Mouse (Mus musculus): ENCODE results near the gene Arhgap4. TPM values are rescaled to one million over a fixed set of nuclear protein-coding genes. Genes with fewer than 3 reads are reported as not detected.

The Arhgap4 gene
- total RNA-seq, 1 experiment from 2014 or later: 4.9 TPM

DNA sequence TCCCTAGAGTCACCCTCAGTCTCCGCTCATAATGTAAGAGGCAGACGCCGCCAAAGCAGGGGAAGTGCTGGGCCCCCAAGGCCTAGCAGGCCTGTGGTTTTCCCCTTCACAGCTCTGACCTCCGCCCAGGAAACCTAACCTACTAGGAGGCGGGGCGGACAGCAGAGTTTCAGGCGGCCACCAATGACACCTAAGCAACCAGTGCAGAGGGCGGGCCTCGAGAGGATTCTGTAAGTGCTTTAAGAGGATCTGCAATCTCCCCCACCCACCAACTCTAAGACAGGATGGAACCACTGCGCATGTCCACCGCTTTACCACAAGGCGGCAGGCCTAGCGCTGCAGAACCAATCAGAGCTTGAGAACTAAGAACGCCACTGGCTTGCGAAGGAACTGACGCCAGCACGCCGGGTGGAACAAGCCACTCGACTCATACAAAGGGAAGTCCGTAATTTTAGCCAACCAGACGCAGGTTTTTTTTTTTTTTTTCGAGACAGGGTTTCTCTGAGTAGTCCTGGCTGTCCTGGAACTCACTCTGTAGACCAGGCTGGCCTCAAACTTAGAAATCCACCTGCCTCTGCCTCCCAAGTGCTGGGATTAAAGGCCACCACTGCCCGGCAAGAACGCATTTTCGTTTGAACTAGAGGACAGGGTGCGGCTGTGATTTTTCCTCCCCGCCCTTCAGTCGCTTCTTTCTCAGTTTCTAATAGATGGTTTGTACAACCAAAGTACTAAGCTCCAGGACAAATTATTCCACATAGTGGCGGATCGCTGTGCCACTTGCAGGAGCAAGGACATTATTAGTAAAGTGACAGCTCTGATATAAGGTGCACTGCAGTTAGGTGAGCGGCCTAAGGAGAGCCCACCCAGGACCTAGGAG, 6.6 kb downstream of the Arhgap4 start:
- peak; percentile 84 for DNase-seq

DNA sequence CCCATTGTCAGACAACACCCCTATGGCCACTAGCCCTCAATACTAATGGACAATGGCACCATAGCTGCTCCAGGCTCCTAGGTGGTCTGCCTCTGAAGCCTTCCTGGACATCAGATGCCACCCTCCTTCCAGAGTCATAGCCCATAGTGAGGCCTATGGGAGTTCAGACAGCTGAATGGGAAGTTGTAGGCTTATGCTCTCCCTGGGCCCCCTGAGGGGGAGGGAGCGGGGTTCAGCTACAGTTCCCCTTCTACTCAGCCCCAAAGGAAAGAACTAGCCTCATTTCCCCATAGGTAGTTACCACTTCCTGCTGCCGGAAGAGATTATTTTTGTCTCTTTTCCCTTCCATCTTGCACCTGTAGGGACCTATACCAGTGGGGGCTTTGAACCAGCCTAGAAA, 10.1 kb downstream of the Arhgap4 start:
- DNase-seq: no peak

DNA sequence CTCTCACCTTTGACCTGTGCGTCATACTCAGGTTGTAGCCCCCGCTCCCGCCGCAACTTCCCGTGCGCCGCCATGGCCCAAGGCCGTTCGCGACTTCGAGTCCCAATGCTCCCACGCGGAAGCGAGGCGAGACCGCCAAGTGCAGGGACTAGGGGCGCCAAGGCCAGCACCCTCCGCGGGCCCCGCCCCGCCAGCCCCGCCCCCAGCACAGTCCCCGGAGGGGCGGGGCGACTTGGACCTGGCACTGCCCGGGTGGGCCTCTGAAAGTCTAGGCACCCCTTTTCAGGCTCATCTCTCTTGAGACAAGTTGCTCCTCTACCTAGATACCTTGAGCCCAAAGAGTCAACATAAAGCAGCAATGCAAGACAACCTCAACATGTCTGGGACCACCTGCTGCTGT, 10.5 kb downstream of the Arhgap4 start:
- DNase-seq: no peak

DNA sequence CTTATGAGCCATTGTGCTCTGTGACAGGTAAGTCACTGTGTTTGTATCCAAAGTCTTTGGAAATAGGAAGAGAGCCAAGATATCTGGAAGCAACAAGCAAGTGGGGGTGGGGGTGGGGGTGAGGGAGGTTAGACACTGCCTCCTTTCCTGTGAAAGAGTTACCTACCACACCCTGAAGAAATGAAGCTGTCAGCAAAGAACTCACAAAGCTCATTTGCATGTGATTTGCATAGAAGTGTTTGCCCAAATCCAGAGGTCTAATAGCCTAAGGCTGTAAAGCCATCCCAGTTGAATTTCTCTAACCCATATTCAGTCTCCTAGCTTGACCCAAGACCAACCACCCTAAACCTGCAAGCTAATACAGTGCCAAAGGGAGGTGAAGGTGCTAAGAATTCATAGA, 11.2 kb downstream of the Arhgap4 start:
- DNase-seq: no peak

- DNase-seq: no peak
Observed at GRCm38 (mm10) chrX:73910049-73910448, 11.6 kb downstream of the Arhgap4 start.

- DNase-seq: no peak
Observed at GRCm38 (mm10) chrX:73897959-73898358, 23.7 kb downstream of the Arhgap4 start.

GRCm38 (mm10) chrX:73895719-73896118, 26.0 kb downstream of the Arhgap4 start, which contains the start of gene L1cam:
TSS of gene L1cam (minus strand) at chrX:73896105.
- DNase-seq: peak; percentile 62

DNA sequence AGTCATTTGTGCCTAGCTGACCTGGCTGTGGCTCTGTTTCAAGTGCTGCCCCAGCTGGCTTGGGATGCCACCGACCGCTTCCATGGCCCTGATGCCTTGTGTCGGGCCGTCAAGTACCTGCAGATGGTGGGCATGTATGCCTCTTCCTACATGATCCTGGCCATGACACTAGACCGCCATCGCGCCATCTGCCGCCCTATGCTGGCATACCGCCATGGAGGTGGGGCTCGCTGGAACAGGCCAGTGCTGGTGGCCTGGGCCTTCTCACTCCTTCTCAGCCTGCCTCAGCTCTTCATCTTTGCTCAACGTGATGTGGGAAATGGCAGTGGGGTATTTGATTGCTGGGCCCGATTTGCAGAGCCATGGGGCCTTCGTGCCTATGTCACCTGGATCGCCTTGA, 28.8 kb downstream of the Arhgap4 start:
- DNase-seq: no peak

- DNase-seq: no peak
Observed at GRCm38 (mm10) chrX:73891551-73892152, 30.0 kb downstream of the Arhgap4 start, which contains the start of gene Avpr2. TSS of gene Avpr2 (plus strand) at chrX:73892102.

- DNase-seq: no peak
Observed at GRCm38 (mm10) chrX:73881463-73881862, 40.2 kb downstream of the Arhgap4 start.

- DNase-seq: no peak
Observed at GRCm38 (mm10) chrX:73881036-73881427, 40.6 kb downstream of the Arhgap4 start.

GRCm38 (mm10) chrX:73880194-73881035, 41.3 kb downstream of the Arhgap4 start:
- DNase-seq: peak; percentile 35

- no peak for DNase-seq
Observed at GRCm38 (mm10) chrX:73877014-73877413, 44.7 kb downstream of the Arhgap4 start.

DNA sequence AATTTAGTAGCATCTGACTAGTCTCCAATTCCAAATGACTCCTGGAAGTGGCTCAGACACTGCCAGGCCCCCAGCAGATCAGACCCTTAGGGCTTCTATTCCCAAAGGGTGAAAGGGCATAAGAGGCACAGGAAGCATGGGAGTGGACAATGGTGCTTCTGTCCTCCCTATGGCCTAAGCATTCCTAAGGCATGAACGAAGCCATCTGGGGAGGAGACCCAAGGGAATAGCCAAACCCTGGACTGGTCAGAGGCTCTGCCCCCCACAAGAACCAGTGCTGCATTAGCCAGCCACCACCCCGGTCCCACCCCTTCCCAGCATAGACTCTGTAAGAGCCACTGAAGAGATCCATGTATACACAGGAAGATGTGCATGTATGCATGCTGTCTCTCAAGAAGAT, 45.8 kb downstream of the Arhgap4 start:
- no peak for DNase-seq

- DNase-seq: no peak
Observed at GRCm38 (mm10) chrX:73871956-73872355, 49.7 kb downstream of the Arhgap4 start.

- DNase-seq: no peak
Observed at GRCm38 (mm10) chrX:73871474-73871873, 50.2 kb downstream of the Arhgap4 start.

DNA sequence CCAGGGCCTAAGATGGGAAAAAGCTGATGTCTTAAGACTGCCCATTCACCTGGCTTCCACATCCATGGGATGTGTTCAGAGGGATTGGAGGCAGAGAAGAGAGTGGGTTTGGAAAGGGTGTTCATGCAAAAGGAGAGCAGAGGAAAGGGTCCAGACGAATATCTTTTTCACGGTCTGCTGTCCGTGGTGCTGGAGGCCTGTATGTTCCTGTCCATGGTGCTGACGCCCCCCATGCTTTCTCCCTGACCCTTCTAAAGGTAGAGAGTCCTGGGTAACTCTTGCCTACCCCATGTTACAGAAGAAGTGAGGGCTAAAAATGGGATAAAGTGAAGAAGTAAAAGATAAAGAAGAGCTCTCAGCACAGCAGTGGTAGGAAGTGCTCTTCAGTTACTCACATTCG, 52.3 kb downstream of the Arhgap4 start:
- DNase-seq: peak; percentile 24

DNA sequence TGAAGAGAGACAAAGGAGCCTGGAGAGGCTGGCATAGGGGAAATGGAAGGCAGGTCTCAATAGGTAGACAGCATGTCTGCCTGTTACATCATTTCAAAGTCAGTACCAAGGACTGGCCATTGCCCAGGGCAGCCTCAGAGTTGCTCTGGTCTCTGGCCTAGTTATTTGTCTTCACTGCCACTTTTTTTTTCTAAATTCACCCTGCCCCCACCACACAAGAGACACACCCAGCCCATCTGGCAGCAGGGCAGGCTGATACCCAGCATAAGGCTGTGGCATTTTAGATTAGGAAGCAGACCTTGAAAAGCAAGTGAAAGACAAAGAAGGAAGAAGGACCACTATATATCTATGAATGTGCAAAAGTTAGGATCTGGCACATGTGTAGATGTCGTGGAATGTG, 53.8 kb downstream of the Arhgap4 start:
- DNase-seq: no peak

DNA sequence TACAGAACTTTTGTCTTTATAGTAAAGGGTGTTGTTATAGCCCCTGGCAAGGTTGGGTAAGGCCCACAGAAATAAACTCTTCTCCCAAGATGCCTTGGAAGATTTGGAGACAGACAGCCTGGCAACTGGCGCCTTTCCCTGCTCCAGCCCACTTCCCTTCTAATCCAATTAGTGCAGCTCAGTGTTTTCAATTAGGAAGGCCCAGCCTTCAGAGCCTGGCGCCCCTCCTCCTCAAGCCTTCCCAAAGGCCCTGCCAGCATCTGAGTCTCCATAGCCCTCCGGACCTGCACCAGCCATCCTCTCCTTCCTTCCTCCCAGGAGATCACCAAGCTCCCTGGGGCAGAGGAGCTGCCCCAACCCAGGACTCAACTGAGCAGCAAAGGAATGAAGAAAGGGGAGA, 54.4 kb downstream of the Arhgap4 start:
- no peak for DNase-seq

DNA sequence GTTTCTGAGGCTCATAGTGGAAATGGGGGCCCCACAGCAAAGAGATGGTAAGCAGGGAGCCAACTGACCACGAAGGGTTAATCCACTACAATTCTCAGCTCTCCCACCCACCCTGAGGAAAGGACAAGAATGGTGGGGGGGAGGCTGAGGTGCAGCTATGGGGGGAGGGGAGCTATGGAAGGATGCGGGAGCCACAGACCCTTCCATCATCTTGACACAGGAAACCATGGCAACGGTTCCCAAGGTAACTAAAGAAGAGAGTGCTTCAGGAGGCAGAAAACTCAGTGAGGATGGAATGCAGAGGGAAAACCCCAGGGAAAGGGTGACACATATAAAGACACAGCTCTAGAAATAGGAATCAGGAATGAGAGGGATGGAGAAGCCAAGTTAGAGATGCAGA, 57.0 kb downstream of the Arhgap4 start:
- DNase-seq: no peak

DNA sequence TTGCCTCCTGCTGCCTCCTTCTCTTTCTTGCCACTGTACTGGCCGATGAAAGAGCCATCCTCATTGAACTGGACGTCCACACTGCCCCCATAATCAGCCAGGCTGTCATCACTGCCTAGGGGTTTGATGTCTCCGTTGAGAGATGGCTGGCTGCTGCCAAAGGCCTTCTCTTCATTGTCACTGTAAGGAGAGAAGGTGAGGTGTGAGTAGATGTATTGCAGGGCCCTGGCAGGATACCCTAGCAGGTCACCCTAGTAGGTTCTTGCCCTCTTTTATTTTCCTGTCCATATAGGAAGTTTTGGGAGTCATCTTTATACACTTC, 66.6 kb downstream of the Arhgap4 start:
- no peak for DNase-seq

DNA sequence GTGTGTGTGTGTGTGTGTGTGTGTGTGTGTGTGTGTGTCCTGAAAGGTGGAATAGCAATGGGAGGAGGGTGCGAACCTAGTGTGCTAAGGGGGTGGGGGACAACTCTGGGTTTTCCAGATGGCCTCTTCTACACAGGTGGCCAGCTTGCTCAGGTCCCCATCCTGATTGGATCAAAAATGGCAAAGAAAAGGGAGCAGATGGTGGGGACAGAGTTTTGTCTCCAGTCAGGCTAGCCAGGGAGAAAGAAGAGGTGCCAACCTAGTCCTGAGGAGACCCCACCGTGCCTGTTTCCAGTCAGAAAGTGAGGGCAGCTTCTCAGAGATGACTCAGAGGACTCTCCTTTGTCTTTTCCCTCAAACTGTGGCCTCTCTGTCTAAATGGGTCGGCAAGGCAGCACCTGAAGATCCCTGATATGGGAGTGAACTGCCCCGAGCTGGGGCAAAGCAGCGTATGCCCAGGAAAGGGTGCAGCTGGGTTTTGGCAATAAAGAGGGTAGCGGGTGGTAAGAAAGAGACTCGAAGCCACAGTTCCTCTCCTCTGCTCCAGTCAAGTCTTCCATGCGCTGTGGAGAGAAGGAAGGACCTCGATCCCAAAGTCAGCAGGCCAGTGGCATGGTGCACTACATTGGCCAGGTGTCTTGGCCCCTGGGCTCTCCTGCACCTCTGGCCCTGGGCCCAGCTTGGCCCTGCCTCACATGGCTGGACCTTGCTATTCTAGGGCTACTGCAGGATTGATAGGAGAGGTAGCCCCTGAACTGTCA, 67.2 kb downstream of the Arhgap4 start:
- no peak for DNase-seq

Data from adrenal gland, postnatal 25 days (tissue).